In genomic region chr4:148866812-148867470, GRCm38 (mm10) we compare ENCODE assay signal across 10 mouse cellular contexts.
DNase-seq lines count a peak whose midpoint lies in the region; ATAC-seq and TF ChIP-seq lines count a peak whose summit lies in the region.
"Had no signal": no experiment of that assay in that cellular context is flagged by ENCODE, and none has a peak within 500 bp of the region (broad histone marks: within the 10 kb centered on the region; RNA-seq: fewer than 3 reads in every experiment).

No protein-coding gene starts in this region.

- H3K36me3 ChIP-seq in neural tube, embryonic 15.5 days: no peaks in the 10 kb centered on the region
- H3K36me3 ChIP-seq in forebrain, embryonic 14.5 days (ENCODE audit: control insufficient read depth, insufficient read depth, low read length): no peaks in the 10 kb centered on the region
- no peaks in the 10 kb centered on the region for H3K36me3 ChIP-seq in midbrain, embryonic 10.5 days
- H3K36me3 ChIP-seq in stomach, postnatal 0 days (ENCODE audit: control insufficient read depth, insufficient read depth, low read length): no peaks in the 10 kb centered on the region

- no peak for ATAC-seq in neural tube, embryonic 15.5 days (ENCODE audit: low FRiP score)
- peak; percentile 49 for ATAC-seq in forebrain, embryonic 14.5 days
- no peak for ATAC-seq in stomach, postnatal 0 days (ENCODE audit: low FRiP score, low TSS enrichment)

- H3K4me2 ChIP-seq in neural tube, embryonic 15.5 days: no peak overlapping the region
- H3K4me2 ChIP-seq in forebrain, embryonic 14.5 days (ENCODE audit: low read length): no peak overlapping the region
- H3K4me2 ChIP-seq in stomach, postnatal 0 days (replicated peaks; ENCODE audit: low read depth): no peak overlapping the region

- no peak overlapping the region for H3K4me3 ChIP-seq in neural tube, embryonic 15.5 days (replicated peaks)
- H3K4me3 ChIP-seq in forebrain, embryonic 14.5 days (ENCODE audit: low read depth, low read length): no peak overlapping the region
- H3K4me3 ChIP-seq in midbrain, embryonic 10.5 days: peak overlapping the region; percentile 31
- no peak overlapping the region for H3K4me3 ChIP-seq in stomach, postnatal 0 days (ENCODE audit: low read depth, low read length)

- TF ChIP-seq CTCF in stomach, postnatal 0 days (IDR thresholded peaks at IDR 0.05; ENCODE audit: low read depth): no peak

- WGBS in neural tube, embryonic 15.5 days: 6% methylated on average over 12 of the region's 12 CpGs
- 2% methylated on average over 12 of the region's 12 CpGs for WGBS in forebrain, embryonic 14.5 days
- 2% methylated on average over 12 of the region's 12 CpGs for WGBS in midbrain, embryonic 10.5 days
- 36% methylated on average over 12 of the region's 12 CpGs for WGBS in stomach, postnatal 0 days

- peak; percentile 75 for DNase-seq in neural tube, embryonic 10.5 days (ENCODE audit: extremely low spot score, low spot score)
- peak; percentile 74 for DNase-seq in forebrain, embryonic 14.5 days (ENCODE audit: low spot score)
- DNase-seq in midbrain, embryonic 10.5 days (ENCODE audit: low spot score): peak; percentile 86
- DNase-seq in ovary, adult 18-20 months (ENCODE audit: low spot score): no peak
- DNase-seq in cerebellum, postnatal 14 days: no peak
- DNase-seq in stomach, postnatal 0 days (ENCODE audit: low spot score): no peak
- DNase-seq: adrenal gland, postnatal 25 days; kidney, adult 18-20 months; thymus, postnatal 36 days had no signal

- no peak overlapping the region for H3K27ac ChIP-seq in neural tube, embryonic 15.5 days (replicated peaks)
- 0 out of 2 replicates have a peak overlapping the region, but pooled peaks have one; percentile 22 for H3K27ac ChIP-seq in forebrain, embryonic 14.5 days (ENCODE audit: low read depth, low read length)
- H3K27ac ChIP-seq in midbrain, embryonic 10.5 days (replicated peaks): peak overlapping the region; percentile 86
- H3K27ac ChIP-seq in stomach, postnatal 0 days (replicated peaks): no peak overlapping the region

- H3K4me1 ChIP-seq in neural tube, embryonic 15.5 days: peaks cover 33% of the 10 kb centered on the region
- peaks cover 36% of the 10 kb centered on the region for H3K4me1 ChIP-seq in forebrain, embryonic 14.5 days (ENCODE audit: control insufficient read depth, insufficient read depth, low read length)
- peaks cover 45% of the 10 kb centered on the region for H3K4me1 ChIP-seq in midbrain, embryonic 10.5 days
- H3K4me1 ChIP-seq in stomach, postnatal 0 days (replicated peaks; ENCODE audit: control insufficient read depth, insufficient read depth): peaks cover 3% of the 10 kb centered on the region

- no peak for TF ChIP-seq EP300 in stomach, postnatal 0 days (optimal IDR thresholded peaks at IDR 0.05)

- H3K27me3 ChIP-seq in neural tube, embryonic 15.5 days (replicated peaks): peaks cover 39% of the 10 kb centered on the region
- H3K27me3 ChIP-seq in forebrain, embryonic 14.5 days (replicated peaks; ENCODE audit: control insufficient read depth, insufficient read depth, low read length): no peaks in the 10 kb centered on the region
- peaks cover 96% of the 10 kb centered on the region for H3K27me3 ChIP-seq in midbrain, embryonic 10.5 days (ENCODE audit: low read depth, poor library complexity, severe bottlenecking)
- no peaks in the 10 kb centered on the region for H3K27me3 ChIP-seq in stomach, postnatal 0 days (ENCODE audit: control insufficient read depth, insufficient read depth, low read length)

- H3K9ac ChIP-seq in neural tube, embryonic 15.5 days (replicated peaks): no peak overlapping the region
- H3K9ac ChIP-seq in forebrain, embryonic 14.5 days (ENCODE audit: low read length): no peak overlapping the region
- no peak overlapping the region for H3K9ac ChIP-seq in stomach, postnatal 0 days (ENCODE audit: low read length)

- no peaks in the 10 kb centered on the region for H3K9me3 ChIP-seq in neural tube, embryonic 15.5 days (replicated peaks)
- H3K9me3 ChIP-seq in forebrain, embryonic 14.5 days (replicated peaks; ENCODE audit: control insufficient read depth, low read length): no peaks in the 10 kb centered on the region
- H3K9me3 ChIP-seq in midbrain, embryonic 10.5 days (replicated peaks): no peaks in the 10 kb centered on the region
- no peaks in the 10 kb centered on the region for H3K9me3 ChIP-seq in stomach, postnatal 0 days (ENCODE audit: control insufficient read depth, low read length)

Comparison
In these comparisons a context has a peak if more than half of its experiments do, and no peak if none do; other contexts are left out.
1. DNase-seq: peak in neural tube, embryonic 10.5 days (single experiment), forebrain, embryonic 14.5 days (single experiment) and midbrain, embryonic 10.5 days (single experiment); none in ovary, adult 18-20 months (single experiment), cerebellum, postnatal 14 days (0 of 2) and stomach, postnatal 0 days (single experiment).
2. H3K27ac ChIP-seq: peak in forebrain, embryonic 14.5 days (single experiment) and midbrain, embryonic 10.5 days (single experiment); none in neural tube, embryonic 15.5 days (single experiment) and stomach, postnatal 0 days (single experiment).